Mouse (Mus musculus) small intestine, adult 2 months (tissue): ENCODE results near the gene Kcnmb1.

Source experiments
- CTCF ChIP-seq: fragments of 200-500 bp; IDR thresholded peaks from 2 replicates; pipeline ENCODE4 v1.5.1; 2012; ENCODE audit warnings: low read depth, mild to moderate bottlenecking, control low read depth, inconsistent platforms, low read length, moderate library complexity, mixed read lengths; ENCODE audit not compliant: insufficient replicate concordance, insufficient read length; ENCODE audit errors: extremely low read depth
- POLR2A ChIP-seq: fragments of 200-500 bp; IDR thresholded peaks from 2 replicates; pipeline ENCODE4 v1.6.1; 2012; ENCODE audit warnings: low read depth, mild to moderate bottlenecking, control low read depth, inconsistent platforms, low read length, moderate library complexity

DNA sequence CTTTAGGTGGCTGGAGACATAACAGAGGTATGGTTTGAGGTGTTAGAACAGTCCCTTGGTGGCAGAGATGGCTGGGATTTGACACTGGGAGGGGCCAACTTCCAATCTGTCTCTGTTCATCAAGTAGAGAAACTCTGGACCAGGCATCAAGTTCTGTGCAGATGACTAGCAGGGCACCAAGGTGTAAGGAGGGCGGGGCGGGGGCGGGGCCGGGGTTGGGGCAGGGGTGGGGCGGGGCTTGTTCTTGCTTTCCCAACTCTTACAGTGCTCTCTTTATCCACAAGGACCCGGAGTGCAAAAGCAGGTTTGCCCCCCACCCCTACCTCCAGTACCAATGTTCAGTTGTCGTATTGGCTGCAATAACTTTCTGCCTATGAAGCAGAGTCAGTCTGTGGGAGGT, 635 bp upstream of the Kcnmb1 start:
- TF ChIP-seq CTCF = no peak
- no peak for TF ChIP-seq POLR2A
